ENCODE assay signal across 9 mouse cellular contexts in genomic region chr12:73997297-73998127, GRCm38 (mm10). TPM values are rescaled to one million over a fixed set of nuclear protein-coding genes. Genes with fewer than 3 reads are reported as not detected.
DNase-seq lines count a peak whose midpoint lies in the region; ATAC-seq and TF ChIP-seq lines count a peak whose summit lies in the region.
"Had no signal": no experiment of that assay in that cellular context is flagged by ENCODE, and none has a peak within 500 bp of the region (broad histone marks: within the 10 kb centered on the region; RNA-seq: fewer than 3 reads in every experiment).

Gene Syt16, plus strand, starts transcription at chr12:73997661.

- H3K4me2 ChIP-seq in heart, postnatal 0 days (ENCODE audit: low read depth, low read length): peak within 1 kb of the TSS; percentile 87

- no peak within 1 kb of the TSS; the same call in 1 of the 2 replicates for H3K9ac ChIP-seq in heart, postnatal 0 days (replicated peaks; ENCODE audit: low read depth, low read length)

- H3K4me3 ChIP-seq in heart, postnatal 0 days (ENCODE audit: low read depth, low read length): peak within 1 kb of the TSS; percentile 53
- H3K4me3 ChIP-seq in limb, embryonic 10.5 days: peak within 1 kb of the TSS; percentile 68

- DNase-seq in heart, postnatal 0 days (ENCODE audit: low spot score): no peak
- DNase-seq in heart, postnatal 14 days: no peak
- DNase-seq in cerebellum, postnatal 25 days: peak; percentile 48 to 61
- DNase-seq in limb, embryonic 10.5 days (ENCODE audit: low spot score): peak; percentile 53
- DNase-seq in retina, postnatal 1 day: peak; percentile 73
- no peak for DNase-seq in gastrocnemius, postnatal 14 days
- DNase-seq in urinary bladder, postnatal 14 days (ENCODE audit: low spot score): no peak

- no peak for TF ChIP-seq EP300 in heart, postnatal 0 days (IDR thresholded peaks at IDR 0.05; ENCODE audit: low read depth)

- H3K27me3 ChIP-seq in heart, postnatal 0 days (ENCODE audit: control insufficient read depth, insufficient read depth, low read length): peaks cover 39% of the 10 kb centered on the region
- peaks cover 49% of the 10 kb centered on the region for H3K27me3 ChIP-seq in limb, embryonic 10.5 days (ENCODE audit: low read depth, poor library complexity, severe bottlenecking)

- no peak for ATAC-seq in heart, postnatal 0 days (ENCODE audit: insufficient read depth, low read depth)
- peak; percentile 25; the same call in 1 of the 2 replicates for ATAC-seq in granulocyte monocyte progenitor cell, adult 5-6 weeks (replicated peaks; ENCODE audit: poor library complexity, severe bottlenecking)

- H3K9me3 ChIP-seq in heart, postnatal 0 days (replicated peaks; ENCODE audit: control insufficient read depth, low read length): no peaks in the 10 kb centered on the region
- H3K9me3 ChIP-seq in limb, embryonic 10.5 days (replicated peaks): no peaks in the 10 kb centered on the region

- H3K27ac ChIP-seq in heart, postnatal 0 days (ENCODE audit: low read depth): no peak within 1 kb of the TSS
- peak within 1 kb of the TSS; percentile 79 for H3K27ac ChIP-seq in limb, embryonic 10.5 days
- H3K27ac ChIP-seq: macrophage had no signal

- H3K4me1 ChIP-seq in heart, postnatal 0 days (ENCODE audit: control insufficient read depth, insufficient read depth): peaks cover 3% of the 10 kb centered on the region; the same call in 1 of the 2 replicates
- peaks cover 12% of the 10 kb centered on the region for H3K4me1 ChIP-seq in limb, embryonic 10.5 days

- H3K36me3 ChIP-seq in heart, postnatal 0 days (replicated peaks; ENCODE audit: control insufficient read depth, insufficient read depth, low read length): no peaks in the 10 kb centered on the region
- no peaks in the 10 kb centered on the region for H3K36me3 ChIP-seq in limb, embryonic 10.5 days

- intact Hi-C loops in heart, postnatal 14 days (cut with DNase I): no loop called here
- intact Hi-C loops in gastrocnemius, postnatal 14 days (cut with DNase I; ENCODE audit: low total_unique reads): no loop called here

- WGBS in heart, postnatal 0 days: 2% methylated on average over 49 of the region's 67 CpGs
- WGBS in limb, embryonic 10.5 days: 2% methylated on average over 65 of the region's 67 CpGs

- TF ChIP-seq CTCF in heart, postnatal 0 days (IDR thresholded peaks at IDR 0.05; ENCODE audit: low read depth): no peak

RNA-seq across cellular contexts. Expression of gene Syt16, which starts in this region (rescaled TPM):
- 0.80 TPM in 1 of 2 replicates, not detected in the other for total RNA-seq in heart, postnatal 0 days (2014; rRNA removed; ENCODE audit: low replicate concordance)
- polyA plus RNA-seq in heart, postnatal 0 days (2015; fragmentation: Nextera tagmentation; extraction: Ambion mirVana): 0.04 TPM in 1 of 2 replicates, not detected in the other
- total RNA-seq in heart, postnatal 14 days (2021): not detected
- not detected in 2 replicates for total RNA-seq in granulocyte monocyte progenitor cell, adult 5-6 weeks (2014; fragmentation: Nextera tagmentation)
- total RNA-seq in granulocyte monocyte progenitor cell, adult 5-6 weeks (2017): not detected in 2 replicates
- 0.40 and 1.7 TPM in 2 replicates for polyA plus RNA-seq in limb, embryonic 10.5 days (2016; fragmentation: Nextera tagmentation; extraction: Ambion mirVana)
- not detected for total RNA-seq in gastrocnemius, postnatal 14 days (2021)
- polyA plus RNA-seq: macrophage had no signal

Comparison
In these comparisons a context has a peak if more than half of its experiments do, and no peak if none do; other contexts are left out.
1. Peak in ATAC-seq in granulocyte monocyte progenitor cell, adult 5-6 weeks; RNA of the gene not detected or under 1 TPM.
2. DNase-seq: peak in cerebellum, postnatal 25 days (2 of 2), limb, embryonic 10.5 days (single experiment) and retina, postnatal 1 day (single experiment); none in heart, postnatal 0 days (single experiment), heart, postnatal 14 days (0 of 2), gastrocnemius, postnatal 14 days (single experiment) and urinary bladder, postnatal 14 days (single experiment).